Comparison of ENCODE assay signal across 14 mouse cellular contexts in genomic region chrX:12959467-12960314, GRCm38 (mm10).
DNase-seq lines count a peak whose midpoint lies in the region; ATAC-seq and TF ChIP-seq lines count a peak whose summit lies in the region.
"Had no signal": no experiment of that assay in that cellular context is flagged by ENCODE, and none has a peak within 500 bp of the region (broad histone marks: within the 10 kb centered on the region; RNA-seq: fewer than 3 reads in every experiment).

No protein-coding gene starts in this region.

- no peak for TF ChIP-seq POLR2A in lung, adult 2 months (IDR thresholded peaks at IDR 0.05; ENCODE audit: borderline replicate concordance, extremely low read depth, low read depth, low read length)

- no peak for TF ChIP-seq CTCF in lung, embryonic 14.5 days (IDR thresholded peaks at IDR 0.05; ENCODE audit: low read depth)
- TF ChIP-seq CTCF in lung, adult 2 months (IDR thresholded peaks at IDR 0.05; ENCODE audit: insufficient read depth, low read length) = no peak

- 0 out of 2 replicates have a peak, but pooled peaks have one; percentile 50 for ATAC-seq in embryonic facial prominence, embryonic 14.5 days (ENCODE audit: low read depth)
- no peak for ATAC-seq in lung, embryonic 14.5 days (ENCODE audit: insufficient read depth)
- 0 out of 2 replicates have a peak, but pooled peaks have one; percentile 47 for ATAC-seq in heart, embryonic 15.5 days (replicated peaks; ENCODE audit: insufficient number of reproducible peaks, insufficient read depth, low FRiP score, low read depth)
- peak; percentile 71 for ATAC-seq in stomach, embryonic 16.5 days (ENCODE audit: insufficient read depth, low FRiP score)
- ATAC-seq: CD4-positive, CD25-positive, alpha-beta regulatory T cell, adult 4 months had no signal

- H3K4me2 ChIP-seq in embryonic facial prominence, embryonic 14.5 days (ENCODE audit: low read depth, low read length) = no peak overlapping the region
- no peak overlapping the region for H3K4me2 ChIP-seq in lung, embryonic 14.5 days
- no peak overlapping the region for H3K4me2 ChIP-seq in heart, embryonic 15.5 days
- H3K4me2 ChIP-seq in stomach, embryonic 16.5 days (ENCODE audit: low read depth, low read length) = no peak overlapping the region
- H3K4me2 ChIP-seq: limb, embryonic 15.5 days had no signal

- H3K9me3 ChIP-seq in embryonic facial prominence, embryonic 14.5 days (ENCODE audit: control insufficient read depth, low read length) = no peaks in the 10 kb centered on the region
- H3K9me3 ChIP-seq in embryonic facial prominence, embryonic 10.5 days = no peaks in the 10 kb centered on the region
- no peaks in the 10 kb centered on the region for H3K9me3 ChIP-seq in lung, embryonic 14.5 days (ENCODE audit: low read depth, low read length)
- H3K9me3 ChIP-seq in heart, embryonic 15.5 days (replicated peaks) = no peaks in the 10 kb centered on the region
- H3K9me3 ChIP-seq in stomach, embryonic 16.5 days (replicated peaks; ENCODE audit: control insufficient read depth, low read length) = no peaks in the 10 kb centered on the region
- H3K9me3 ChIP-seq: limb, embryonic 15.5 days had no signal

- H3K9ac ChIP-seq in embryonic facial prominence, embryonic 14.5 days (ENCODE audit: low read depth, low read length) = no peak overlapping the region
- no peak overlapping the region for H3K9ac ChIP-seq in lung, embryonic 14.5 days
- no peak overlapping the region for H3K9ac ChIP-seq in heart, embryonic 15.5 days
- no peak overlapping the region for H3K9ac ChIP-seq in stomach, embryonic 16.5 days (ENCODE audit: low read length)
- H3K9ac ChIP-seq: limb, embryonic 15.5 days had no signal

- H3K4me1 ChIP-seq in embryonic facial prominence, embryonic 14.5 days (ENCODE audit: control insufficient read depth, insufficient read depth, low read length) = no peaks in the 10 kb centered on the region
- no peaks in the 10 kb centered on the region for H3K4me1 ChIP-seq in embryonic facial prominence, embryonic 10.5 days
- no peaks in the 10 kb centered on the region for H3K4me1 ChIP-seq in lung, embryonic 14.5 days (ENCODE audit: insufficient read depth)
- H3K4me1 ChIP-seq in lung, adult 2 months (ENCODE audit: control insufficient read depth, insufficient read depth, low read length) = no peaks in the 10 kb centered on the region
- no peaks in the 10 kb centered on the region for H3K4me1 ChIP-seq in heart, embryonic 15.5 days (replicated peaks)
- H3K4me1 ChIP-seq in stomach, embryonic 16.5 days (ENCODE audit: control insufficient read depth, insufficient read depth, low read length) = no peaks in the 10 kb centered on the region
- H3K4me1 ChIP-seq: limb, embryonic 15.5 days had no signal

- H3K27ac ChIP-seq in embryonic facial prominence, embryonic 14.5 days (replicated peaks; ENCODE audit: low read depth, low read length) = no peak overlapping the region
- H3K27ac ChIP-seq in embryonic facial prominence, embryonic 10.5 days (replicated peaks) = no peak overlapping the region
- H3K27ac ChIP-seq in lung, embryonic 14.5 days (ENCODE audit: low read depth) = no peak overlapping the region
- no peak overlapping the region for H3K27ac ChIP-seq in heart, embryonic 15.5 days
- no peak overlapping the region for H3K27ac ChIP-seq in stomach, embryonic 16.5 days (ENCODE audit: low read length)
- H3K27ac ChIP-seq: limb, embryonic 15.5 days had no signal

- H3K4me3 ChIP-seq in embryonic facial prominence, embryonic 14.5 days (ENCODE audit: low read depth, low read length) = no peak overlapping the region
- no peak overlapping the region for H3K4me3 ChIP-seq in embryonic facial prominence, embryonic 10.5 days
- H3K4me3 ChIP-seq in lung, embryonic 14.5 days (ENCODE audit: low read depth, low read length) = no peak overlapping the region
- H3K4me3 ChIP-seq in lung, adult 2 months (replicated peaks; ENCODE audit: extremely low read depth, low read depth, low read length) = no peak overlapping the region
- no peak overlapping the region for H3K4me3 ChIP-seq in heart, embryonic 15.5 days
- H3K4me3 ChIP-seq in stomach, embryonic 16.5 days (replicated peaks; ENCODE audit: low read length) = no peak overlapping the region
- H3K4me3 ChIP-seq: limb, embryonic 15.5 days had no signal

- H3K36me3 ChIP-seq in embryonic facial prominence, embryonic 14.5 days (ENCODE audit: control insufficient read depth, insufficient read depth, low read length) = no peaks in the 10 kb centered on the region
- H3K36me3 ChIP-seq in embryonic facial prominence, embryonic 10.5 days (replicated peaks) = no peaks in the 10 kb centered on the region
- no peaks in the 10 kb centered on the region for H3K36me3 ChIP-seq in lung, embryonic 14.5 days (ENCODE audit: insufficient read depth)
- no peaks in the 10 kb centered on the region for H3K36me3 ChIP-seq in heart, embryonic 15.5 days
- H3K36me3 ChIP-seq in stomach, embryonic 16.5 days (ENCODE audit: control insufficient read depth, insufficient read depth, low read length) = no peaks in the 10 kb centered on the region
- H3K36me3 ChIP-seq: limb, embryonic 15.5 days had no signal

- WGBS in embryonic facial prominence, embryonic 14.5 days = 63% methylated on average over 11 of the region's 11 CpGs
- 76% methylated on average over 11 of the region's 11 CpGs for WGBS in embryonic facial prominence, embryonic 10.5 days
- 49% methylated on average over 11 of the region's 11 CpGs for WGBS in lung, embryonic 14.5 days
- 63% methylated on average over 11 of the region's 11 CpGs for WGBS in lung, adult 2 months
- 51% methylated on average over 11 of the region's 11 CpGs for WGBS in heart, embryonic 15.5 days
- WGBS in stomach, embryonic 16.5 days = 45% methylated on average over 11 of the region's 11 CpGs

- peak; percentile 45 for DNase-seq in embryonic facial prominence, embryonic 14.5 days (ENCODE audit: low spot score)
- DNase-seq in embryonic facial prominence, embryonic 10.5 days (ENCODE audit: low spot score) = no peak
- peak; percentile 3 for DNase-seq in lung, embryonic 14.5 days
- DNase-seq in lung, adult 2 months = no peak
- DNase-seq in embryo, embryonic 10 days (ENCODE audit: low spot score) = no peak
- no peak for DNase-seq in spleen, postnatal 10 days (ENCODE audit: low spot score in 2 of 2)
- DNase-seq: adrenal gland, postnatal 25 days; gastrocnemius, postnatal 14 days; kidney, adult 18-20 months; right cerebral cortex, postnatal 14 days had no signal

- H3K27me3 ChIP-seq in embryonic facial prominence, embryonic 14.5 days (replicated peaks; ENCODE audit: control insufficient read depth, insufficient read depth, low read length) = no peaks in the 10 kb centered on the region
- peaks cover 20% of the 10 kb centered on the region; the same call in 1 of the 2 replicates for H3K27me3 ChIP-seq in embryonic facial prominence, embryonic 10.5 days (replicated peaks; ENCODE audit: low read depth, poor library complexity, severe bottlenecking)
- H3K27me3 ChIP-seq in lung, embryonic 14.5 days (ENCODE audit: insufficient read depth, low read length) = no peaks in the 10 kb centered on the region
- no peaks in the 10 kb centered on the region for H3K27me3 ChIP-seq in heart, embryonic 15.5 days
- no peaks in the 10 kb centered on the region for H3K27me3 ChIP-seq in stomach, embryonic 16.5 days (ENCODE audit: control insufficient read depth, insufficient read depth, low read length)
- H3K27me3 ChIP-seq: limb, embryonic 15.5 days had no signal

Comparison
In these comparisons a context has a peak if more than half of its experiments do, and no peak if none do; other contexts are left out.
1. DNase-seq: peak in embryonic facial prominence, embryonic 14.5 days (single experiment) and lung, embryonic 14.5 days (single experiment); none in embryonic facial prominence, embryonic 10.5 days (single experiment), lung, adult 2 months (single experiment), embryo, embryonic 10 days (single experiment) and spleen, postnatal 10 days (0 of 2).